Mouse (Mus musculus): ENCODE measurements around the gene Kpna7. TPM values are rescaled to one million over a fixed set of nuclear protein-coding genes. Genes with fewer than 3 reads are reported as not detected.
A peak's percentile ranks its signal among the peaks of the same experiment; 100 is the strongest.
"Not testable (repeated sequence)": the region's sequence is repeated elsewhere in the genome, so short reads cannot be mapped to it uniquely, and the experiment has no call there.

Kpna7 gene
- polyA plus RNA-seq, 1 experiment from 2014 or later, result not detected

DNA sequence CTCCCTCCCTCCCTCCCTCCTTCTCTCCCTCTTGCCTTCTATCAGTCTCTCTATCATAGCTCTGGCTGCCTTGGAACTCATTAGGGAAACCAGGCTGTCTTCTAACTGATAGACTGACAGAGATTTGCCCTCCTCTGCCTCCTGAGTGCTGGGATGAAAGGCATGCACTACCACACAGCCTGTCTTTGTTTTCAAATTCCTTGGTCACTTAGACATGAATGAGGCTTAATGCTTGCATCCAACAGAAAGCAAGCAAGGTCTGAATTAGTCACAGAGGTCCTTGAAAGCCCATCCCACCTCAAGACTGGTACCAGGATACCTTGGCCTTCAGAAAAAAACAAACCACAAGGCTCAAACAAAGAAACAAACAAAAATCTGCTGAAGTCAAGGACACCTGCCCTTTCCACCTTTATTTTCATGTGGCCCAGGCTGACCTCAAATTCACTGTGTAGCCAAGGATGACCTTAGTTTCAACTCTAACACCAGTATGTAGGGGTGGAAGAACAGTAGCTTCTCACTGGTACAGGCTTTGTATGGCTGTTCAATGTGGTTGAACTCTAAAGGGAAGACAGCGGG, 19.0 kb downstream of the Kpna7 start:
- Histone ChIP-seq H3K4me3 (ENCODE audit: low read depth, low read length) (no peak overlapping the region), H3K4me1 (ENCODE audit: control insufficient read depth, insufficient read depth, low read length) (no peaks in the 10 kb centered on the region), H3K36me3 (ENCODE audit: control insufficient read depth, insufficient read depth, low read length) (no peaks in the 10 kb centered on the region), H3K4me2 (no peak overlapping the region), H3K27me3 (ENCODE audit: control insufficient read depth, insufficient read depth, low read length) (no peaks in the 10 kb centered on the region), H3K9me3 (ENCODE audit: control insufficient read depth, low read length) (no peaks in the 10 kb centered on the region), H3K9ac (ENCODE audit: low read length) (no peak overlapping the region), H3K27ac (ENCODE audit: low read depth, low read length) (no peak overlapping the region)
- WGBS, result 91% methylated on average over 1 of the region's 1 CpGs
- ATAC-seq (ENCODE audit: low FRiP score) (no peak), DNase-seq (ENCODE audit: low spot score, missing footprints) (no peak)

DNA sequence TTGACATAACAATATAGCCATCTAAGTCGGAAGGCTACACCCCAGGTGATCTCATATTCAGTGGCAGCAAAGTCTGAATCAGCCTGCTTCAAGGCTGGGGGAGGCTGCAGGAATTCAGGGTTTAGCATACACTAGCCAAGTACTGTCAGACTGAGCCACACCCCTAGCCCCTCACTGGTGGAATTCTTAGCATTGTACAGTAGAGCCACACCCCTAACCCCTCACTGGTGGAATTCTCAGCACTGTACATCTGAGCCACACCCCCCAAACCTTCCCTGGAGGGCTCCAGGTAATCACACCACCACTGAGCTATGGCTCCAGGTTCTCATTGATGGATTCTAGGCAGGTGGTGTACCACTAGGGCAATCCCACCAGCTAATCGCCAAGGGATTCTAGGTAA, 24.3 kb downstream of the Kpna7 start:
- Histone ChIP-seq H3K27ac (ENCODE audit: low read depth, low read length) (no peak overlapping the region), H3K4me1 (ENCODE audit: control insufficient read depth, insufficient read depth, low read length) (no peaks in the 10 kb centered on the region), H3K4me3 (ENCODE audit: low read depth, low read length) (no peak overlapping the region), H3K36me3 (ENCODE audit: control insufficient read depth, insufficient read depth, low read length) (no peaks in the 10 kb centered on the region), H3K4me2 (no peak overlapping the region), H3K9ac (ENCODE audit: low read length) (no peak overlapping the region), H3K9me3 (ENCODE audit: control insufficient read depth, low read length) (no peaks in the 10 kb centered on the region), H3K27me3 (ENCODE audit: control insufficient read depth, insufficient read depth, low read length) (no peaks in the 10 kb centered on the region)
- WGBS, result 75% methylated on average over 2 of the region's 2 CpGs
- no peak for ATAC-seq (ENCODE audit: low FRiP score)
- DNase-seq (ENCODE audit: low spot score, missing footprints), result no peak

DNA sequence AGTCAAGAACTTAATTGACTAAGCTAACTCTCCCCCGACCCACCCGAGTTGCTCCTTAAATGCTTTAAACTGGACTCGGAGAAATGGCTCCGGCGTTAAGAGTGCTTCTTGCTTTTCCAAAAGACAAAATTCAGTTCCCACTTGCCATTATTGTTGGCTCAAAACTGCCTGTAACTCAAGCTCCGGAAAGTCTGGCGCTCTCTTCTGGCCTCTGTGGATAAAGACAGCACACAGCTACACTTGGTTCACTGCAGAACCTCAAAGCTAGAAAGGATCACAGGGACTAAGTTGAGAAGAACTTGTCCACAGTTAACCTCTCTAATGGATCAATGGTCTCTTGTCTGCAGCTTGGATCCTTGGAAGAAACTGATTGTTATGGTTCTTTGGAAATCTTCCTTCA, 25.1 kb downstream of the Kpna7 start:
- Histone ChIP-seq H3K4me1 (ENCODE audit: control insufficient read depth, insufficient read depth, low read length) (no peaks in the 10 kb centered on the region), H3K36me3 (ENCODE audit: control insufficient read depth, insufficient read depth, low read length) (no peaks in the 10 kb centered on the region), H3K9me3 (ENCODE audit: control insufficient read depth, low read length) (no peaks in the 10 kb centered on the region), H3K9ac (ENCODE audit: low read length) (no peak overlapping the region), H3K4me3 (ENCODE audit: low read depth, low read length) (no peak overlapping the region), H3K4me2 (no peak overlapping the region), H3K27me3 (ENCODE audit: control insufficient read depth, insufficient read depth, low read length) (no peaks in the 10 kb centered on the region), H3K27ac (ENCODE audit: low read depth, low read length) (no peak overlapping the region)
- WGBS, result 87% methylated on average over 7 of the region's 7 CpGs
- ATAC-seq (ENCODE audit: low FRiP score) (no peak), DNase-seq (ENCODE audit: low spot score, missing footprints) (no peak)

- Histone ChIP-seq H3K36me3 (ENCODE audit: control insufficient read depth, insufficient read depth, low read length) (no peaks in the 10 kb centered on the region), H3K9me3 (ENCODE audit: control insufficient read depth, low read length) (no peaks in the 10 kb centered on the region), H3K4me2 (no peak overlapping the region), H3K27ac (ENCODE audit: low read depth, low read length) (no peak overlapping the region), H3K27me3 (ENCODE audit: control insufficient read depth, insufficient read depth, low read length) (no peaks in the 10 kb centered on the region), H3K4me1 (ENCODE audit: control insufficient read depth, insufficient read depth, low read length) (no peaks in the 10 kb centered on the region), H3K4me3 (ENCODE audit: low read depth, low read length) (no peak overlapping the region), H3K9ac (ENCODE audit: low read length) (no peak overlapping the region)
- 81% methylated on average over 8 of the region's 8 CpGs for WGBS
- DNase-seq (ENCODE audit: low spot score, missing footprints) (no peak), ATAC-seq (ENCODE audit: low FRiP score) (no peak)
Observed at GRCm38 (mm10) chr5:145057907-145058306, 25.9 kb downstream of the Kpna7 start.

GRCm38 (mm10) chr5:145054187-145054586, 29.6 kb downstream of the Kpna7 start:
- not testable (repeated sequence) for H3K4me3 ChIP-seq (ENCODE audit: low read depth, low read length); H3K9ac ChIP-seq (ENCODE audit: low read length); H3K9me3 ChIP-seq (ENCODE audit: control insufficient read depth, low read length); DNase-seq (ENCODE audit: low spot score, missing footprints); H3K27me3 ChIP-seq (ENCODE audit: control insufficient read depth, insufficient read depth, low read length); H3K4me2 ChIP-seq; H3K4me1 ChIP-seq (ENCODE audit: control insufficient read depth, insufficient read depth, low read length); ATAC-seq (ENCODE audit: low FRiP score); H3K27ac ChIP-seq (ENCODE audit: low read depth, low read length); H3K36me3 ChIP-seq (ENCODE audit: control insufficient read depth, insufficient read depth, low read length)
- WGBS, result 89% methylated on average over 3 of the region's 3 CpGs

- not testable (repeated sequence) for ATAC-seq (ENCODE audit: low FRiP score); H3K4me3 ChIP-seq (ENCODE audit: low read depth, low read length); H3K4me2 ChIP-seq; H3K36me3 ChIP-seq (ENCODE audit: control insufficient read depth, insufficient read depth, low read length); H3K27me3 ChIP-seq (ENCODE audit: control insufficient read depth, insufficient read depth, low read length); H3K4me1 ChIP-seq (ENCODE audit: control insufficient read depth, insufficient read depth, low read length); H3K27ac ChIP-seq (ENCODE audit: low read depth, low read length); H3K9me3 ChIP-seq (ENCODE audit: control insufficient read depth, low read length); DNase-seq (ENCODE audit: low spot score, missing footprints); H3K9ac ChIP-seq (ENCODE audit: low read length)
- 73% methylated on average over 3 of the region's 3 CpGs for WGBS
Observed at GRCm38 (mm10) chr5:145042690-145043089, 41.1 kb downstream of the Kpna7 start, which contains the start of gene 1700018F24Rik. Gene 1700018F24Rik, plus strand, starts transcription at chr5:145042990.

- Histone ChIP-seq H3K36me3 (ENCODE audit: control insufficient read depth, insufficient read depth, low read length) (no peaks in the 10 kb centered on the region), H3K4me2 (no peak overlapping the region), H3K27ac (ENCODE audit: low read depth, low read length) (no peak overlapping the region), H3K4me1 (ENCODE audit: control insufficient read depth, insufficient read depth, low read length) (no peaks in the 10 kb centered on the region), H3K4me3 (ENCODE audit: low read depth, low read length) (no peak overlapping the region), H3K27me3 (ENCODE audit: control insufficient read depth, insufficient read depth, low read length) (no peaks in the 10 kb centered on the region), H3K9ac (ENCODE audit: low read length) (no peak overlapping the region), H3K9me3 (ENCODE audit: control insufficient read depth, low read length) (no peaks in the 10 kb centered on the region)
- ATAC-seq (ENCODE audit: low FRiP score) (no peak), DNase-seq (ENCODE audit: low spot score, missing footprints) (peak; percentile 85)
- WGBS, result 45% methylated on average over 4 of the region's 4 CpGs
Observed at GRCm38 (mm10) chr5:145041628-145042027, 42.2 kb downstream of the Kpna7 start.

- WGBS, result 77% methylated on average over 5 of the region's 5 CpGs
- not testable (repeated sequence) for H3K27me3 ChIP-seq (ENCODE audit: control insufficient read depth, insufficient read depth, low read length); H3K9ac ChIP-seq (ENCODE audit: low read length); H3K4me3 ChIP-seq (ENCODE audit: low read depth, low read length); H3K9me3 ChIP-seq (ENCODE audit: control insufficient read depth, low read length); H3K27ac ChIP-seq (ENCODE audit: low read depth, low read length); H3K4me2 ChIP-seq; H3K4me1 ChIP-seq (ENCODE audit: control insufficient read depth, insufficient read depth, low read length); ATAC-seq (ENCODE audit: low FRiP score); H3K36me3 ChIP-seq (ENCODE audit: control insufficient read depth, insufficient read depth, low read length); DNase-seq (ENCODE audit: low spot score, missing footprints)
Observed at GRCm38 (mm10) chr5:145032391-145032790, 51.4 kb downstream of the Kpna7 start, which contains the start of gene Gm4871. Gene Gm4871, minus strand, starts transcription at chr5:145032754.

- not testable (repeated sequence) for ATAC-seq (ENCODE audit: low FRiP score); H3K4me3 ChIP-seq (ENCODE audit: low read depth, low read length); H3K4me1 ChIP-seq (ENCODE audit: control insufficient read depth, insufficient read depth, low read length); H3K27ac ChIP-seq (ENCODE audit: low read depth, low read length); H3K36me3 ChIP-seq (ENCODE audit: control insufficient read depth, insufficient read depth, low read length); H3K9me3 ChIP-seq (ENCODE audit: control insufficient read depth, low read length); H3K4me2 ChIP-seq; DNase-seq (ENCODE audit: low spot score, missing footprints); H3K27me3 ChIP-seq (ENCODE audit: control insufficient read depth, insufficient read depth, low read length); H3K9ac ChIP-seq (ENCODE audit: low read length)
- 88% methylated on average over 1 of the region's 1 CpGs for WGBS
Observed at GRCm38 (mm10) chr5:145030476-145030875, 53.4 kb downstream of the Kpna7 start.

Data from midbrain, embryonic 11.5 days (tissue).